Mouse (Mus musculus): ENCODE results near the gene Ect2l. TPM values are rescaled to one million over a fixed set of nuclear protein-coding genes. Genes with fewer than 3 reads are reported as not detected.

The Ect2l gene
- polyA plus RNA-seq (2012; rRNA removed; ENCODE audit: low replicate concordance) = 0.20 TPM in 1 of 2 replicates, not detected in the other

DNA sequence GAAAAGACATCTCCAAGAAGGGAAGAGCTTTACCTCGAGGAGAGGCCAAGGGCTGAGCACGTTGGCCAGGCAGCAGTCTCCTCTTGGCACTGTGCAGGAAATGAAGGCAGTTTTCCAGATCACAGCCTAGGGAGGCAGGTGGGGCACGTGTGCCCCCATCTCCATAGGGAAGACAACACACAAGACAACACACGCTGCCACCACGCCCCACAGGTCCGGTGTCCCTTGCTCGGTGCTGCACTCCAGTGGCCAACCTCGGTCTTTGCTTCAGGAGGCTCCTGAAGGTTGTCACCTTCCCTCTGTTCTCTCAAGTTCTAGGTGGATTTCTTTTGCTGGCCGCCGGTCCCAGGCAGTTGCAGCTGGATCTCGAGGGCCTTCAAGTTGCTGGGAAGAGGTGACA is at the start of gene Ect2l:
Ect2l (minus strand) TSS at position 165 of the 400 bp plus-strand sequence.

DNA sequence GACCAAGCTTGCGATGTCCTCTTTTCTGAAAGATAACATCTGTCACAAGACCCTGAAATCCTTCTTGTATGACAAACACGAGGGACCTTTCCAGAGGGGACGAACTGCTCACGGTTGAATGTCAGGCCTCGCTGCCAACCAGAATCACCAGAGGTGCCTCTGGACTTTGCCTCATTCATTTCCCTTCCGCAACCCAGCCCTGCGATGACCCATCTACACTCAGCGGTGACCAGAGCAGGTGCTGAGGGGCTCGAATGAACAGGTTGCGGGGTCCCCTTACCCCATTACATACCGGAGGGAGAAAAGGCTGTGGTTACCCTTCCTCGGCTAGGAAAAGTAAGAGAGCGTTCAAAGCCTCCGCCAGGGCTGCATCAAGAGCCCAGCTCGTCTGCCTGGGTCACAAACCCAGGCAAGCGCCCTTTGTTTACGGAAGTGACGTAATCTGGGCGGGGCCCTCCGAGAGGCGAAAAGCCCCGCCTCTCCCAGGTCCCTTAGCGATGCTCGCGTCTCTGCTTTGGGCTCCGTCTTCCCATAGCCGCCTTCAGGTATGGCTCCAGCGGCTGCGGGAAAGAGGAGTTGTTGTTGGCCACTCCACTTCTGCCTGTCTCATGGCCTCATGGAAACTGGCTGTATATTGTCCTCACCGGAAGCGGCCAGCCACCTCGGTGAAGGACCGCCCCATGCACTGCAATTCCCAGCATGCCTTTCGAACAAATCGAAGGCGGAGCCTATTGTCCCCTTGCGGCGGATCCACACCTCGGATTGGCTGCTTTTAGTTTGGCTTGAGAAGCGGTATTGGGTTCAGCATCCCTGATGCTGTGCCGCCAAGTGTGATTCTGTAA is 24.1 kb upstream of the Ect2l start, which contains the start of gene Ccdc28a:
Ccdc28a (minus strand) TSS at position 439 of the 842 bp plus-strand sequence.

Other genes starting within 250 kb of the Ect2l start
- gene Abracl, start 187.6 kb downstream of the Ect2l start, polyA plus RNA-seq (2012; rRNA removed; ENCODE audit: low replicate concordance) = 8.2 and 15.7 TPM in 2 replicates
- gene Reps1, start 155.0 kb downstream of the Ect2l start, polyA plus RNA-seq (2012; rRNA removed; ENCODE audit: low replicate concordance) = 36.5 and 61.9 TPM in 2 replicates
- gene Ccdc28a, start 24.1 kb upstream of the Ect2l start, polyA plus RNA-seq (2012; rRNA removed; ENCODE audit: low replicate concordance) = 15.6 and 17.7 TPM in 2 replicates
- 5.5 and 8.5 TPM in 2 replicates for gene Nhsl1, start 108.1 kb upstream of the Ect2l start, polyA plus RNA-seq (2012; rRNA removed; ENCODE audit: low replicate concordance)